Mouse (Mus musculus) kidney, embryonic 14.5 days (tissue): ENCODE data around the gene Tanc2. TPM values are rescaled to one million over a fixed set of nuclear protein-coding genes. Genes with fewer than 3 reads are reported as not detected.

Experiments
- ATAC-seq: fragments of 200-750 bp; cut with Nextera tagmentation; 2 replicates; pipeline ENCODE4 v1.8.0; 2017; ENCODE audit warnings: moderate number of reproducible peaks, mild to moderate bottlenecking, moderate TSS enrichment, moderate library complexity; ENCODE audit not compliant: low FRiP score, low TSS enrichment
- H3K27ac ChIP-seq: fragments of 300-500 bp; sonication (generic); 2 replicates; pipeline ENCODE4 v1.5.1; 2014; ENCODE audit warnings: low read depth, mild to moderate bottlenecking, low read length, moderate library complexity, mixed read lengths
- H3K27me3 ChIP-seq: fragments of 300-500 bp; sonication (generic); 2 replicates; pipeline ENCODE4 v1.6.1; 2014; ENCODE audit warnings: mild to moderate bottlenecking, low read length; ENCODE audit not compliant: control insufficient read depth, insufficient read depth
- H3K36me3 ChIP-seq: fragments of 300-500 bp; sonication (generic); 2 replicates; pipeline ENCODE4 v1.6.1; 2014; ENCODE audit warnings: low read length, mixed read lengths; ENCODE audit not compliant: control insufficient read depth, insufficient read depth
- H3K4me1 ChIP-seq: fragments of 300-500 bp; sonication (generic); 2 replicates; pipeline ENCODE4 v1.6.1; 2014; ENCODE audit warnings: low read length, mixed read lengths; ENCODE audit not compliant: control insufficient read depth, insufficient read depth
- H3K4me2 ChIP-seq: fragments of 300-500 bp; sonication (generic); replicated peaks from 2 replicates; pipeline ENCODE4 v1.6.1; 2014; ENCODE audit warnings: low read depth, mild to moderate bottlenecking, low read length
- H3K4me3 ChIP-seq: fragments of 300-500 bp; sonication (generic); 2 replicates; pipeline ENCODE4 v1.5.1; 2014; ENCODE audit warnings: mild to moderate bottlenecking, low read length
- H3K9ac ChIP-seq: fragments of 300-500 bp; sonication (generic); 2 replicates; pipeline ENCODE4 v1.6.1; 2014; ENCODE audit warnings: low read depth, mild to moderate bottlenecking, low read length, moderate library complexity
- H3K9me3 ChIP-seq: fragments of 300-500 bp; sonication (generic); 2 replicates; pipeline ENCODE4 v1.6.1; 2016; ENCODE audit warnings: low read length; ENCODE audit not compliant: control insufficient read depth
- WGBS: fragments of 180-500 bp; shearing (Covaris S2); extraction: QIAGEN DNeasy Blood & Tissue Kit; methylation state at CpG from one replicate; pipeline ENCODE4 v1.1.7; 2014; 5-methylcytosine and 5-hydroxymethylcytosine counted together
- polyA plus RNA-seq: library from polyadenylated mRNA; unstranded; fragments of >200 nt; fragmentation: Nextera tagmentation; extraction: Ambion mirVana; gene quantifications from 2 replicates; pipeline ENCODE4 v1.2.1, GENCODE M21; 2014

Tanc2 gene
- polyA plus RNA-seq, 1 experiment from 2014 or later, result 10.7 TPM

DNA sequence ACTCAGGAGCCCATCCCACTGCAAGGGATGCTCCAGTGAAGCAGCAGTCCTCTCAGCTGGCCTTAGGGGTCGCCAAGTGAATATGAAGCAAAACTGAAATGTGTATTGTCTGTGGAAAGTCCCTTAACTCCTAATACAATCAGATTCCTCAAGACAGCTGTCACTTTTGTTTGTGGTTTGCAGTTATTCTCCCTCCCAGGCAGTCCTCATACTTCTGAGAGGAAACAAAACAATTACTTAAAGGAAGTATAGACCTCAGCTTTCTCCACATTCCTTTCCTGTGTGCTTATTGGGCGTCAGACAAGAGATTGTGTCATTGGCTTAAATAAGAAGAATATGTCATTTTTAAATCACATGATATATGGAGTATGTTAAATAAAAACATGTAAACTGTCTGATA, 311.7 kb downstream of the Tanc2 start:
- Histone ChIP-seq H3K27ac (no peak overlapping the region), H3K4me1 (no peaks in the 10 kb centered on the region), H3K36me3 (peaks cover 7% of the 10 kb centered on the region; the same call in 1 of the 2 replicates), H3K9ac (no peak overlapping the region), H3K27me3 (no peaks in the 10 kb centered on the region), H3K4me3 (no peak overlapping the region), H3K4me2 (no peak overlapping the region), H3K9me3 (no peaks in the 10 kb centered on the region)
- ATAC-seq, result no peak
- 78% methylated on average over 2 of the region's 2 CpGs for WGBS

DNA sequence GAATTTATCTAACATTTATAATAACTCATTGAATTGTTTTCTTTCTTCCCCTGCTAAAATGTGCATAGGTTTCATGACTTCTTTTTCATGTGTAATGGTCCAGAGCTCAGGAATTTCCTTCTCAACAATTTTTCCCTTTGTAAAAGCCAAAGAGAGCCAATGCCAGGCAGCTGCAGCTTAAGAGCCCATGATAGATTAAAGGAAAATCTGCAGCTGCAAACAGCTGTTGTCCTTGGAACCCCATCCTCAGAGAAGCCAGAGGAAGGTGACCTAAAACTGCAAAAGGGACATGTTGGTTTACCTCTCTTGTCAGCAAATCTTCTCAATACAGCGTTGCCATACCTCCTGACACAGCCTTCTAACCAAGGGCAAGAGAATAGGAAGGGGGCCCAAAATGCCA, 313.2 kb downstream of the Tanc2 start:
- Histone ChIP-seq H3K27ac (no peak overlapping the region), H3K27me3 (no peaks in the 10 kb centered on the region), H3K4me3 (no peak overlapping the region), H3K4me1 (no peaks in the 10 kb centered on the region), H3K4me2 (no peak overlapping the region), H3K9ac (no peak overlapping the region), H3K36me3 (peaks cover 7% of the 10 kb centered on the region; the same call in 1 of the 2 replicates), H3K9me3 (no peaks in the 10 kb centered on the region)
- WGBS, result 63% methylated on average over 1 of the region's 1 CpGs
- ATAC-seq, result no peak

DNA sequence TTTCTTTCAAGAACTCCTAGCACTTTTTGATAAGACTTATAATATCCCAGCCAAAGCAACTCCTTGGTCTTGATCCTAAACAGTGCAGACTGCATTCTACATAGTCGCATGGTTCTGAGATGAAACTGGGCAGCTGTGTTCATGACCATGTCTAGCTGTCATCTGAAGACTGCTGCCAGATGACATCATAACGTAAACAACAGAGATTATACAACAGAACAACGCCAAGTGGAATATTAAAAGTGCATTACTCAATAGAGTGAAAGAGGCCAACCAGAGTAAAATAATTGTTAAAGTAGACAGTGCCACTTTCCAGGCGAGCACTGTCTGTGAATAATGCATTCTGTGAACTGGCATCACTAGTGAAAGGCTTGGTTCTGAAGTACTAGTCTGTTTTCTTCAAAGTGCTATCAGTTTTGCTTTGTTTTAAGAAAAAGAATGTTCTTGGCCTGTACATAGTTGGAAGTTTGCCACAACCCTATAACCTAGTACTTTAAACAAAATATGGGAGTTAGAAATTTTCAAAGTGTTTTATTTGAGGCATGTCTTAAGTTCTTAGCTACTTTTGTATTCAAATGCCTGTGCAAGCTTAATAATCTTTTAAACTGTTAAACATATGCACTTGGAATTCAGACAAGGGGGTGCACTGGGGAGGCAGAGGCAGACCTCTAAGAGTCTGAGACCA, 315.9 kb downstream of the Tanc2 start:
- Histone ChIP-seq H3K9ac (no peak overlapping the region), H3K4me1 (no peaks in the 10 kb centered on the region), H3K36me3 (no peaks in the 10 kb centered on the region; the same call in 1 of the 2 replicates), H3K4me2 (no peak overlapping the region), H3K27ac (no peak overlapping the region), H3K4me3 (no peak overlapping the region), H3K27me3 (no peaks in the 10 kb centered on the region), H3K9me3 (no peaks in the 10 kb centered on the region)
- WGBS, result 71% methylated on average over 4 of the region's 4 CpGs
- no peak for ATAC-seq

DNA sequence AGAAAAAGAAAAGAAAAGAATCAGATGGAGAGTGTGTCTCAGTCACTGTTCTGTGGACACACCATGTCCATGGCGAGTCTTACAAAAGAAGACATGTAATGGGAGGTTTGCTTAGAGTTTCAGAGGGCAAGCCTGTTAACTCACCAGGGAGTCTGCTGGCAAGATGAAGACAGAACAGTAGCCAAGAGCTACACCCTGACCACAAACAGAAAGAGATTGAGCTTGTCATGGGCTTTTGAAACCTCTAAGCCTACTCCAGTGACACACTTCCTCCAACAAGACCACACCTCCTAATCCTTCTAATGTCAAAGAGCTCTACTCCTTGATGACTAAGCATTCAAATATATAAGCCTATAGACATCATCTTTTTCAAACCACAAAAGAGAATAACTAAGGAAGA, 317.6 kb downstream of the Tanc2 start:
- 89% methylated on average over 1 of the region's 1 CpGs for WGBS
- H3K4me1 ChIP-seq, result no peaks in the 10 kb centered on the region

DNA sequence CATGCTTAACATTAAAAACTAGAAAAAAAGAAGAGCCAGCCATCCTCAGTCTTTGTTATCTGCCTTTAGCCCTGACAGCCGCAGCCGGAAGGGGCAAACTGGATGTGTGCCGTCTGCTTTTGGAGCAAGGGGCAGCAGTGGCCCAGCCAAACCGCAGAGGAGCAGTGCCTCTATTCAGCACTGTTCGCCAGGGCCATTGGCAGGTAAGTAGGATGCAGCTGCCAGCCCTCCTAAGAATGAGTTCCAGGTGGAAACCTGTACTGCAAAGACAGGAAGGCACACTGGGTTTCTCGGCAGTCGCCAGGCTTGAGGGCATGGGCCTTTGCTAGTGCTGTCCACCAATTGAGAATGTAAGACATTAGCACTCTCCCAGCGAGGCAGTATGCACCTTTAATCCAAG, 319.1 kb downstream of the Tanc2 start:
- Histone ChIP-seq H3K9ac (no peak overlapping the region), H3K4me2 (no peak overlapping the region), H3K36me3 (no peaks in the 10 kb centered on the region), H3K9me3 (no peaks in the 10 kb centered on the region), H3K4me3 (no peak overlapping the region), H3K27me3 (no peaks in the 10 kb centered on the region), H3K27ac (no peak overlapping the region), H3K4me1 (no peaks in the 10 kb centered on the region)
- WGBS, result 87% methylated on average over 8 of the region's 8 CpGs
- ATAC-seq, result no peak

More for the DNA sequence above, 317.6 kb downstream of the Tanc2 start:
- Histone ChIP-seq H3K9ac (no peak overlapping the region), H3K36me3 (no peaks in the 10 kb centered on the region; the same call in 1 of the 2 replicates), H3K9me3 (no peaks in the 10 kb centered on the region), H3K4me3 (no peak overlapping the region), H3K27me3 (no peaks in the 10 kb centered on the region), H3K4me2 (no peak overlapping the region), H3K27ac (no peak overlapping the region)
- ATAC-seq, result no peak

DNA sequence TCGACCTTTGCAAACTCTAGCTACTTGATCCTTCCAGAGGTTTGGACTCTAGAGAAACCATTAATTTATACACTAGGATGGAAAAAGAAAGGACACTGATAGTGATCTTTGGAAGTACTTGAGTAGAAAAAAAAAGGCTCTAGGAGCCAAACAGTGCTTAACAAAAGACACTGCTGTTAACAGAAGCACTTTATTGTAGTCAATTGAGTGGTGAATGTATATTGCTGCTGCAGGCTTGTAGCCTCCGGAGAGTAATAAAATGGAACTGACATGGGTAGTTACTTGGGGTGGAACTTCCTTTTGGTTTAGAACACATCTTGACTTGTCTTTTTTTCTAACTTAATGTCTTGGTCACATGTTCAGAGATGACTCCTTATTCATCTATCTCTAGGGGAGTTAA, 319.8 kb downstream of the Tanc2 start:
- no peak for ATAC-seq
- H3K36me3 ChIP-seq, result 0 out of 2 replicates have a peak, but pooled peaks cover 2% of the 10 kb centered on the region
- 32% methylated on average over 2 of the region's 2 CpGs for WGBS

DNA sequence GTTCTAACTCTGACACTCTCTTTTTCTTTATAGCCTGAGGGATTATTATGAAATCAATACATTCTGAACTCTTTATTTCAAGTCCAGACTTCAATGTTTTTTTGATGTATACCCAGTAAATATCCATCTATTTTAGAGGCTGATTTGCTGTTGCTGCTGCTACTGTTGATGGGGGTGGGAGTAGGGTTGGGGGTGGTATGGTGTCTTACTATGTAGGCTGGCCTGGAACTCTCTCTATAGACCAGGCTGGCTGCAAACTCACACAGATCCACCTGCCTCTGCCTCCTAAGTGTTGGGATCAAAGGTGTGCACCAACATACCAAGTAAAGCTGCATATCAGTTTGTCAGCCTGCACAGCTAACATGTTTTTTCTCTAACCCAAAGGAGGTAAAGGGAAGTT, 321.4 kb downstream of the Tanc2 start:
- H3K4me3 ChIP-seq, result no peak overlapping the region
- ATAC-seq, result no peak
- no peak overlapping the region for H3K9ac ChIP-seq
- no peaks in the 10 kb centered on the region for H3K9me3 ChIP-seq
- 0 out of 2 replicates have a peak, but pooled peaks cover 2% of the 10 kb centered on the region for H3K36me3 ChIP-seq
- no peaks in the 10 kb centered on the region for H3K4me1 ChIP-seq
- H3K27ac ChIP-seq, result no peak overlapping the region
- no peak overlapping the region for H3K4me2 ChIP-seq
- H3K27me3 ChIP-seq, result no peaks in the 10 kb centered on the region

More for the DNA sequence above, 319.8 kb downstream of the Tanc2 start:
- no peak overlapping the region for H3K27ac ChIP-seq
- no peak overlapping the region for H3K4me3 ChIP-seq
- H3K9me3 ChIP-seq, result no peaks in the 10 kb centered on the region
- H3K27me3 ChIP-seq, result no peaks in the 10 kb centered on the region
- H3K9ac ChIP-seq, result no peak overlapping the region
- H3K4me2 ChIP-seq, result no peak overlapping the region
- no peaks in the 10 kb centered on the region for H3K4me1 ChIP-seq

DNA sequence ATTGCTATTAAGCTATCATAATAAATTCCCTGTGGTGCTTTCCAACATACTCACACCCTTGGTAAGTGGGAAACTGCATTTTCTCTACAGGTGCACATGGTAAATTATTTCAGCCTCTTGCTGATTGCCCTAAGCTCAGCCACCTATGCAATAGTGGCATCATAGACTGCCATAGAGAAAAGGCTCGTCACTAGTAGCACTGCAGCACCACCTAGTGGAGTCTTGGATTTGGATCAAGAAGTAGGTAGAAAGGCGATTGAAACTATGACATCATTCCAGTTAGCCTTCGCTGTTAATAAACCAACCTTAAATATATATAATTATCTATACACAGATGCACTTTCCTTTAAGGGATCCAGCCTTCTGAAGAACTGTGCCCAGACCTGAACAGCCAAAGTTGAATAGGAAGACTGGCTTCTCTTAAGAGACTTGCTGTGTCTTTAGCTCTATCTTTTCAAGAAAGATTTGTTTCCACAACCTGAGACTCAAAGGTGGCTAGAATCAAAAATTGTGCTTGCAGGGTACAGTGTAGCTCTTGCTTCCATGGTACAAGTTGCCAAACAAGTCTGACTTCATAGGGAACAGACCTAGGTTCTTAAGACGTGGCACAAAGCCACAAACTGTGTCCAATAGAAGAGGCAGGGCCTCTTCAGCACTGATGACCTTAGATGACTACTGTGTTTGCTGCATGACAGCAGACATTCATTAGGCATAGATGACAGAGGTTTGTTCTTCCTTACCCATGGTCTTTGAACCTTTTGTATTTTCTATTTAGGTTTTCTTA, 322.0 kb downstream of the Tanc2 start:
- Histone ChIP-seq H3K4me3 (no peak overlapping the region), H3K36me3 (0 out of 2 replicates have a peak, but pooled peaks cover 2% of the 10 kb centered on the region), H3K27ac (no peak overlapping the region), H3K4me2 (no peak overlapping the region), H3K27me3 (no peaks in the 10 kb centered on the region), H3K4me1 (no peaks in the 10 kb centered on the region), H3K9me3 (no peaks in the 10 kb centered on the region), H3K9ac (no peak overlapping the region)
- peak; percentile 57; the same call in 1 of the 2 replicates for ATAC-seq
- WGBS, result 36% methylated on average over 4 of the region's 4 CpGs

DNA sequence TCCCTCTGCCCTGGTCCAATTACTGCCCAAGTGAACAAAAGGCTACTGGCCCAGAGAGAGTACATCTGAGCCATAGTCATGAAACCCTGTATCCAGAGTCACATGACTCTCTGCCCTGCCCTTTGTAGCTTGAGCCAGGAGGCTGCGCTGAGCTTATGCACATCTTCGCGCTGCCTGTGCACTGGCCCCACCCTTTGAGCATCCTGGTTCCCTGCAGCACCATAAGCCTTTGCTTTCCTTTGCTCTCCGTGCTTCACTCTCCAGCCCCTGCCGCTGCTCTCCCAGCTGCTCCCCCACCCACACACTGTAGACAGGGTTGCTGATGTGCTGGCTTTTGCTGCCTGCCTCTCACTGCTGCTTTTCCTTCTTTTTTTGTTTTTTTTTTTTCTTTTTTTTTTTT, 323.8 kb downstream of the Tanc2 start:
- Histone ChIP-seq H3K4me3 (no peak overlapping the region), H3K9me3 (no peaks in the 10 kb centered on the region), H3K4me1 (no peaks in the 10 kb centered on the region), H3K27me3 (no peaks in the 10 kb centered on the region), H3K9ac (no peak overlapping the region), H3K27ac (no peak overlapping the region), H3K36me3 (0 out of 2 replicates have a peak, but pooled peaks cover 2% of the 10 kb centered on the region), H3K4me2 (no peak overlapping the region)
- 47% methylated on average over 5 of the region's 5 CpGs for WGBS
- no peak for ATAC-seq
